Mouse (Mus musculus) hindbrain, embryonic 11.5 days (tissue): Measurements from ENCODE around the gene Cgas. TPM values are rescaled to one million over a fixed set of nuclear protein-coding genes. Genes with fewer than 3 reads are reported as not detected.

Source experiments
- ATAC-seq: fragments of 200-750 bp; cut with Nextera tagmentation; 2 replicates; pipeline ENCODE4 v1.8.0; 2017; ENCODE audit warnings: mild to moderate bottlenecking, moderate TSS enrichment, moderate library complexity; ENCODE audit not compliant: low FRiP score
- DNase-seq: peaks from one replicate; pipeline ENCODE4 v3.0.0-alpha.2; 2015; ENCODE audit warnings: low spot score
- H3K27ac ChIP-seq: fragments of 300-500 bp; sonication (generic); 2 replicates; pipeline ENCODE4 v1.5.1; 2014; ENCODE audit warnings: mild to moderate bottlenecking, low read depth, low read length
- H3K27me3 ChIP-seq: fragments of 300-500 bp; sonication (generic); 2 replicates; pipeline ENCODE4 v1.6.1; 2014; ENCODE audit warnings: mild to moderate bottlenecking, low read length, moderate library complexity, mixed read lengths; ENCODE audit not compliant: control insufficient read depth, insufficient read depth
- H3K36me3 ChIP-seq: fragments of 300-500 bp; sonication (generic); 2 replicates; pipeline ENCODE4 v1.6.1; 2014; ENCODE audit warnings: mild to moderate bottlenecking, low read length, moderate library complexity, mixed read lengths; ENCODE audit not compliant: control insufficient read depth, insufficient read depth
- H3K4me1 ChIP-seq: fragments of 300-500 bp; sonication (generic); replicated peaks from 2 replicates; pipeline ENCODE4 v1.6.1; 2014; ENCODE audit warnings: low read length, mixed read lengths; ENCODE audit not compliant: control insufficient read depth, insufficient read depth
- H3K4me2 ChIP-seq: fragments of 300-500 bp; sonication (generic); replicated peaks from 2 replicates; pipeline ENCODE4 v1.6.1; 2014; ENCODE audit warnings: mild to moderate bottlenecking, low read depth, low read length
- H3K4me3 ChIP-seq: fragments of 300-500 bp; sonication (generic); 2 replicates; pipeline ENCODE4 v1.5.1; 2014; ENCODE audit warnings: low read depth, low read length
- H3K9ac ChIP-seq: fragments of 300-500 bp; sonication (generic); 2 replicates; pipeline ENCODE4 v1.6.1; 2014; ENCODE audit warnings: low read depth, low read length
- H3K9me3 ChIP-seq: fragments of 300-500 bp; sonication (generic); 2 replicates; pipeline ENCODE4 v1.6.1; 2016; ENCODE audit warnings: low read length; ENCODE audit not compliant: control insufficient read depth
- WGBS: fragments of 180-500 bp; shearing (Covaris S2); extraction: QIAGEN DNeasy Blood & Tissue Kit; methylation state at CpG from one replicate; pipeline ENCODE4 v1.1.7; 2014; 5-methylcytosine and 5-hydroxymethylcytosine counted together
- polyA plus RNA-seq: library from polyadenylated mRNA; unstranded; fragments of >200 nt; fragmentation: Nextera tagmentation; extraction: Ambion mirVana; gene quantifications from 2 replicates; pipeline ENCODE4 v1.2.1, GENCODE M21; 2014

Gene Cgas
- polyA plus RNA-seq, 1 experiment from 2014 or later, result 0.79 TPM

DNA sequence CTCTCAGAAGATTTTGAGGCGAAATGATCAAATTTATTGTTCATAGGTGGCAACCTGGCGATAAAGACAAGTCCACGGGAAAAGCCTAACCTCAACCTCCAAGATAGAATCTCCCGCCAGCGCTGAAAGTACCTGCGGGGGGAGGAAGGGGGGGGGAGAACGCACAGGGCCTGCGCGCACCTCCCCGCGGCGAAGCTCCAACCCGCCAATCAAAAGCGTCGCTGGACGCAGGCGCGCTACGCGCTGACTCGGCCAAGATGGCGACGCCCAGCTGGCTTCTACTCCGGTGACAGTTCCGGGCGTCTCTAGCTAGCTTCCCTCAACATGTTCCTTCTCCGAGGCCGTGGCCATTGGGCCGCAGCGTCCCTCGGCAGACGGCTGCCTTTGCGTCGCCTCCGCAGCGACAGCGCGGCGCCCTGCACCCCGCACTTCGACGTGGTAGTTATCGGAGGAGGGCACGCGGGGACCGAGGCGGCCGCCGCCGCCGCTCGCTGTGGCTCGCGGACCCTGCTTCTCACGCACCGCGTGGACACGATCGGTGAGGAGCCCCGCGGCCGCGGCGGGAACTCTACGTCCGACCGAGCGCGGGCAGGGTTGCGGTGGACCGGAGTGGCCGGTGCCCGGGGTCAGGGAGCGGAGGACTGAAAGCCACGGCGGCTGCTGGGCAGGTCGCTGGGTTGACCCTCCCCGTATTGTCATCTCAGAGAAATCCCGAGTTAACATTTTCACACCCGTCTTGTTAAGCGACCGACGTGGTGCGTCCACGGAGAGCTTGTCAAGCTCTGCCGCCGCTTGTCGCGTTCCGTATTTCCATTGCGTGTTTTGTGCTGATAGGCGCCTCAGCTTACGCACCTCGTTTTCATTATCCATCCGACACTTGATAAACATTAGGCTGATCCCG lies 5.2 kb upstream of the Cgas start, which contains the start of the genes Mto1 and Gm17324:
Mto1 (plus strand) TSS at position 236 of the 901 bp plus-strand sequence.
Gm17324 (minus strand) TSS at position 814 of the 901 bp plus-strand sequence.
- H3K4me1 ChIP-seq, result no peaks in the 10 kb centered on the region; the same call in 1 of the 2 replicates
- H3K9me3 ChIP-seq, result no peaks in the 10 kb centered on the region
- peak within 1 kb of the TSS; percentile 75 for H3K4me2 ChIP-seq
- H3K9ac ChIP-seq, result peak within 1 kb of the TSS; percentile 90
- WGBS, result under 1% methylated on average over 80 of the region's 96 CpGs
- DNase-seq (peak; percentile 96), ATAC-seq (peak; percentile 95)
- peak within 1 kb of the TSS; percentile 83 for H3K27ac ChIP-seq
- H3K36me3 ChIP-seq, result no peaks in the 10 kb centered on the region
- H3K4me3 ChIP-seq, result peak within 1 kb of the TSS; percentile 99
- peaks cover 22% of the 10 kb centered on the region for H3K27me3 ChIP-seq

DNA sequence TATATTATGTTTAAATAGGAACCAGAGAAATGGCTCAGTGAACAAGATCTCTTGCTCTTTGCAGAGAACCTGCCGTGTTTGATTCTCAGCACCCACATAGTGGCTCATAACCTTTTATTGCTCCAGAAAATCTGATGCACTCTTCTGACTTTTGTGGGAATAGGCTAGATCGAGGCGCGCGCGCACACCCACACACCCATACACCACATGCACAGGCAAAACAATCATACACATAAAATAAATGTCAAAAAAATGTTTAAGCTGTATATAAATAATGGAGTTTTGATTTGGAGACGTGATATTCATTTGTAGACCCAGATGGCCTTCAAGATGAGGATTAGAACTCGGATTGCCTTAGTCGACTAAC lies 4.6 kb upstream of the Cgas start:
- Histone ChIP-seq H3K4me2 (peak overlapping the region; percentile 42), H3K4me3 (peak overlapping the region; percentile 99), H3K27ac (no peak overlapping the region), H3K9me3 (no peaks in the 10 kb centered on the region), H3K36me3 (no peaks in the 10 kb centered on the region), H3K27me3 (peaks cover 28% of the 10 kb centered on the region), H3K9ac (peak overlapping the region; percentile 90), H3K4me1 (peaks cover 3% of the 10 kb centered on the region; the same call in 1 of the 2 replicates)
- ATAC-seq (peak; percentile 58), DNase-seq (no peak)
- WGBS, result 31% methylated on average over 9 of the region's 9 CpGs

DNA sequence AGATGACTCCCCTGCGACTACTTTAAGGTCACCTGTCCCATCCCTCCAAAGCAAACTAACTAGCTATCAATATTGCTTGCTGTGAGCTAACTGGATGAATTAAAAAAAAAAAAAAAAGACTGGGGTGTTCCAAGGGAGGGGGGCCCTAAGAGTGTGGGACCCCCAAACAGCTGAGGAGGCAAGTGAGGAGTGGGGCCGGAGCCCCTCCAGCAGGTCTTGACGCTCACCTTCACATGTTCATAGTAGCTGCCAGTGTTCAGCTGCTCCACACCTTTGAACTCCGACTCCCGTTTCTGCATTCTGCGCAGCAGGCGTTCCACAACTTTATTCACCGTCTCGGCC lies 829 bp downstream of the Cgas start:
- WGBS, result 5% methylated on average over 9 of the region's 9 CpGs
- DNase-seq, result no peak
- Histone ChIP-seq H3K27ac (no peak overlapping the region), H3K4me2 (peak overlapping the region; percentile 65), H3K36me3 (no peaks in the 10 kb centered on the region), H3K4me3 (peak overlapping the region; percentile 35), H3K4me1 (0 out of 2 replicates have a peak, but pooled peaks cover 3% of the 10 kb centered on the region), H3K27me3 (peaks cover 56% of the 10 kb centered on the region), H3K9ac (no peak overlapping the region; the same call in 1 of the 2 replicates), H3K9me3 (no peaks in the 10 kb centered on the region)
- peak; percentile 51; the same call in 1 of the 2 replicates for ATAC-seq

DNA sequence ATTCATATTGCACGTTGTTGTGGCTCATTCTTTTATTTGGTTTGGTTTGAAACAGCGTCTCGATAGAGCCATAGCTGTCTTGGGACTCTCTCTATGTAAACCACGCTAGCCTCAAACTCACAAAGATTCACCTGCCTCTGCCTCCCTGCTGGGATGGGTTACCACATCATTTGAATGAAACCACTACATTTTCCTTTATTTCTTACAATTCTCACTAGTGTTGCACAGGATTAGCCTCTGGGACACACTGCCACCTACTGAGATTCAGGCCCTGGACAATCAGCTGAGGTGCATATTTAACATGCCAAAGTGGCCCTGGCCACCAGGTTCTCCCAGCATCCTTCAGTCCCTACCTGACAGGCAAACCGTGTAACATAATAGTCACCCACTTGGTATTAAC lies 3.6 kb downstream of the Cgas start:
- 69% methylated on average over 5 of the region's 5 CpGs for WGBS
- Histone ChIP-seq H3K36me3 (no peaks in the 10 kb centered on the region), H3K27ac (no peak overlapping the region), H3K4me3 (no peak overlapping the region), H3K4me2 (no peak overlapping the region), H3K27me3 (peaks cover 45% of the 10 kb centered on the region), H3K9me3 (no peaks in the 10 kb centered on the region), H3K4me1 (0 out of 2 replicates have a peak, but pooled peaks cover 3% of the 10 kb centered on the region), H3K9ac (no peak overlapping the region)
- ATAC-seq (no peak), DNase-seq (no peak)

DNA sequence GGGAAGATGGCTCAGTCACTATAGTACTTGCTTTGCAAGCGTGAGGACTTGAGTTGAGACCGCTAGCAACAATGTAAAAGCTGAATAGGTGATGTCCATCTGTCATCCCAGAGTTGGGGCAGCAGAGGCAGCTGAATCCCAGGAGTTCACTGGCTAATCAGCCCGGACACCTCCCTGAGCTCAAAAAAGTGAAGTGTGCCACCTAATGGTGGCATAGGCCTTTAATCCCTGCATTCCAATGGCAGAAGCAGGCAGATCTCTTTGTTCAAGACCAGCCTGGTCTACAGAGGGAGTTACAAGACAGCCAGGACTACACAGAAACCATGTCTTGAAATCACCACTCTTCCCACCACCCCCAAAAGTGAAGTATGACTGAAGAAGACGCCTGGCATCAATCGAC lies 10.6 kb downstream of the Cgas start:
- Histone ChIP-seq H3K4me2 (no peak overlapping the region), H3K9ac (no peak overlapping the region), H3K27me3 (no peaks in the 10 kb centered on the region), H3K4me1 (no peaks in the 10 kb centered on the region), H3K27ac (no peak overlapping the region), H3K36me3 (no peaks in the 10 kb centered on the region), H3K9me3 (no peaks in the 10 kb centered on the region), H3K4me3 (no peak overlapping the region)
- WGBS, result 88% methylated on average over 5 of the region's 5 CpGs
- DNase-seq (no peak), ATAC-seq (no peak)

DNA sequence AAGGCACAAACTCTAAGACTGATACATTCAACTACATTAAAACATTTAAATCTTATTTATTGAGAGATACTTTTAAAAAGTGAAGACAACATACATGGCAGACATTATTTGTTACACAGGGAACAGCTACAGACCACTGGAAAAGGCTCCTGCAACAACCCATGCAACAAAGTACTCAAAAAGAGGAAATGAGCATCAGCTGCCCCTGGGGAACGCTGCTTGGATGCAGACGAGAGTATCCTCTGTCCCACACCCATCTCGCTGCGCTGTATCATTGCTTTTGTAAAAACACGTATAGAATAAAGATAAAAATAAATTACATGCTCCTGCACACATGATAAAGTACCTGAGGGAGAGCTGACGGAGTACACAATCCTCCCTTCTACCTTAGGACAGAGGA lies 12.6 kb downstream of the Cgas start:
- no peak overlapping the region for H3K27ac ChIP-seq
- H3K4me2 ChIP-seq, result no peak overlapping the region
- H3K4me3 ChIP-seq, result no peak overlapping the region
- no peaks in the 10 kb centered on the region for H3K4me1 ChIP-seq
- DNase-seq (no peak), ATAC-seq (no peak)
- no peaks in the 10 kb centered on the region for H3K9me3 ChIP-seq
- H3K27me3 ChIP-seq, result no peaks in the 10 kb centered on the region
- no peak overlapping the region for H3K9ac ChIP-seq
- 84% methylated on average over 6 of the region's 6 CpGs for WGBS
- no peaks in the 10 kb centered on the region for H3K36me3 ChIP-seq

DNA sequence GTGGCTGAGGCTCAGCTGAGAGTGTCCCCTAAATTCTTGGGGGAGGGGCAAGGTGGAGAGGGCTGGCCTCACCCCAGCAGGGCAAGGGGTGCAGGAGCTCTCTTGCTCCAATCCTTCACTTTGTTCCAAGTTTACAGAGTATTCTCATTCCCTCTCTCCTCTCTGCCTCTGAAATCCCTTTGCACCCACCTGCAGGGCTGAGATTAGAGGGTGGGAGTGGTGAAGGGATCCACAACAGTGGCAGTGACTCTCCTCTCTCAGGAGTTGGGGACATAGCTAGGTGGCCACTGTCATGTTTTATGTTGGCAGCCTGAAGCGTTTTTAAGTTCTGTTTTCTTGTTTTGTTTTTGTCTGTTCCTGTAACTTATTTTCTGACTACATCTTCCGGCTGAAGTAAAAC lies 13.5 kb downstream of the Cgas start:
- Histone ChIP-seq H3K4me2 (no peak overlapping the region), H3K4me1 (no peaks in the 10 kb centered on the region), H3K4me3 (no peak overlapping the region), H3K36me3 (no peaks in the 10 kb centered on the region), H3K27ac (no peak overlapping the region), H3K9me3 (no peaks in the 10 kb centered on the region), H3K9ac (no peak overlapping the region), H3K27me3 (no peaks in the 10 kb centered on the region)
- WGBS, result 57% methylated on average over 2 of the region's 2 CpGs
- ATAC-seq (no peak), DNase-seq (no peak)

DNA sequence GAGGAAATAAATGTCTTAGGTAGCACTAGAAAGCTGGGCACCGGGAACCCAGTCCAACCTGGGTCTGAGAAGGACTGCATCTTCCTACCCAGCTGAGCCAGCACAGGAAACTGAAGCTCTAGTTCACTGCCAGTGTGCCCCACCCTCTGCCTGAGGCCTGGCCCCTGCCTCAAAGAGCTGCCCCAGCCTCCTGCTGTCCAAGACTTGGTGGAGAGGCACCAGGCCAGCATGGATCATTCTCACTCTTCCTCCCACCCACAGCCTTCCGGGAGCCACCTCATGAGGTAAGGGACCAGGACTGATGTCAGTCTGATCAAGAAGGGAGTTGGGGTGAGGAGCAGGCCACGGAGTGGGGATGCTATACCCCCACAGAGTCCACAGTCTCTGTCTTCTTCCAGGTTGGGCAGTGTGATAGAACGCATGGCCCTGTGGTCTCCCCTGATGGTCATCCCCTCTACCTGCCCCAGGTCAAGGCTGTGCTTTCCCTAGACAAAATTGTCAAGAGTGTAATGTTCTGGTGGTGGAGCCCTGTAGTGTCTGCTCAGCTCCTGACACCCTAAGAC lies 14.1 kb downstream of the Cgas start:
- Histone ChIP-seq H3K4me2 (no peak overlapping the region), H3K36me3 (no peaks in the 10 kb centered on the region), H3K4me1 (no peaks in the 10 kb centered on the region), H3K27ac (no peak overlapping the region), H3K9ac (no peak overlapping the region), H3K9me3 (no peaks in the 10 kb centered on the region), H3K27me3 (no peaks in the 10 kb centered on the region), H3K4me3 (no peak overlapping the region)
- DNase-seq, result no peak
- 79% methylated on average over 4 of the region's 4 CpGs for WGBS
- ATAC-seq, result no peak

DNA sequence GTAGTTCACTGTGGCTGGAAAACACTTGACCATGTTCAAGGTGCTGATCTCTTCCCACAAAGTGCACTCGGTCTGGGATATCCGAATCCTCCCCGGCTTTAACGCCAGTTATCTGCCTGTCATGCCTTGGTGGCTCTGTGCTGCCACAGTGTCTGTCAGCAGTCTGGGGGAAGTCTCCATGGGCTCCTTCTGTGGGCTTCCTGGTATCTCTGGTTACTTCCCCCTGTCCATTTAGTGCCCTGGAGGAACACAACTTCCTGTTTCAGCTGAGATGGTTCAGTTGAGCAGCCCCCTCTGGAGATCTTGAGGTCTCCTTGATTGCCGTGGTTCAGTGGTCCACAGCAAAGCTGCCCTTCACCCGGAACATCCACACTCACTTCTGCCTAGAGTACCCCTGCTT lies 14.9 kb downstream of the Cgas start:
- H3K27me3 ChIP-seq, result no peaks in the 10 kb centered on the region
- H3K4me2 ChIP-seq, result no peak overlapping the region
- DNase-seq (no peak), ATAC-seq (no peak)
- no peak overlapping the region for H3K4me3 ChIP-seq
- no peak overlapping the region for H3K9ac ChIP-seq
- 78% methylated on average over 6 of the region's 6 CpGs for WGBS
- no peaks in the 10 kb centered on the region for H3K9me3 ChIP-seq
- no peak overlapping the region for H3K27ac ChIP-seq
- H3K36me3 ChIP-seq, result no peaks in the 10 kb centered on the region
- no peaks in the 10 kb centered on the region for H3K4me1 ChIP-seq
